In the genomic region with DNA sequence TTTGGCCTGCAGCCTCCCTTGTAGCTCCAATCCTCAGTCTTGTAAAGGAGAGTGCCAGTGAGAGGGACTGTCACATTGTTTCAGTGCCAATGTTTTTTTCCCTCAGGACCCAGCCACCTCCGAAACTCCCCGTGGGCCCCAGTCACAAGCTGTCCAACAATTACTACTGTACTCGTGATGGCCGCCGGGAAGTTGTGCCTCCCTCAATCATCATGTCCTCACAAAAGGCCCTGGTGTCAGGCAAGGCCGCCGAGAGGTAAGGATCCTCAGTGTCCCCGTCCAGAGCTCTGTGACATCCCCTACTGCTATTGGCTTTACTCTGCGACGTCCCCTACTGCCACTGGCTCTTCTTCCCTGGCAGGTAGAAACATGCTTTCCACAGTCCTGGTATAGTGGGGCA, we compare ENCODE assay signal across 20 mouse cellular contexts. TPM values are rescaled to one million over a fixed set of nuclear protein-coding genes. Genes with fewer than 3 reads are reported as not detected.
A peak's percentile ranks its signal among the peaks of the same experiment; 100 is the strongest.
DNase-seq lines count a peak whose midpoint lies in the region; ATAC-seq lines count a peak whose summit lies in the region.
"Had no signal": no experiment of that assay in that cellular context is flagged by ENCODE, and none has a peak within 500 bp of the region (broad histone marks: within the 10 kb centered on the region; RNA-seq: fewer than 3 reads in every experiment).

No protein-coding gene starts in this region.

- H3K27ac ChIP-seq in embryonic facial prominence, embryonic 13.5 days, result no peak overlapping the region
- no peak overlapping the region for H3K27ac ChIP-seq in embryonic facial prominence, embryonic 10.5 days (replicated peaks)
- peak overlapping the region; percentile 23 for H3K27ac ChIP-seq in heart, embryonic 16.5 days (ENCODE audit: low read length)
- peak overlapping the region; percentile 58 for H3K27ac ChIP-seq in lung, embryonic 16.5 days (ENCODE audit: low read length)
- H3K27ac ChIP-seq in stomach, embryonic 16.5 days (ENCODE audit: low read length), result 0 out of 2 replicates have a peak overlapping the region, but pooled peaks have one; percentile 31
- H3K27ac ChIP-seq: hindbrain, embryonic 14.5 days; intestine, embryonic 15.5 days; limb, embryonic 10.5 days; midbrain, embryonic 15.5 days had no signal

- peaks cover 63% of the 10 kb centered on the region for H3K36me3 ChIP-seq in embryonic facial prominence, embryonic 13.5 days
- H3K36me3 ChIP-seq in embryonic facial prominence, embryonic 10.5 days (replicated peaks), result peaks cover 77% of the 10 kb centered on the region
- peaks cover 33% of the 10 kb centered on the region for H3K36me3 ChIP-seq in heart, embryonic 16.5 days (ENCODE audit: control insufficient read depth, insufficient read depth)
- peaks cover 31% of the 10 kb centered on the region for H3K36me3 ChIP-seq in lung, embryonic 16.5 days (ENCODE audit: control insufficient read depth, insufficient read depth, low read length)
- H3K36me3 ChIP-seq in stomach, embryonic 16.5 days (ENCODE audit: control insufficient read depth, insufficient read depth, low read length), result peaks cover 22% of the 10 kb centered on the region; the same call in 1 of the 2 replicates

- H3K9me3 ChIP-seq in embryonic facial prominence, embryonic 13.5 days, result no peaks in the 10 kb centered on the region
- H3K9me3 ChIP-seq in embryonic facial prominence, embryonic 10.5 days, result no peaks in the 10 kb centered on the region
- H3K9me3 ChIP-seq in heart, embryonic 16.5 days (replicated peaks; ENCODE audit: control insufficient read depth, low read length), result no peaks in the 10 kb centered on the region
- H3K9me3 ChIP-seq in lung, embryonic 16.5 days (ENCODE audit: control insufficient read depth, low read length), result no peaks in the 10 kb centered on the region
- no peaks in the 10 kb centered on the region for H3K9me3 ChIP-seq in stomach, embryonic 16.5 days (replicated peaks; ENCODE audit: control insufficient read depth, low read length)
- H3K9me3 ChIP-seq: intestine, embryonic 15.5 days; limb, embryonic 10.5 days; midbrain, embryonic 15.5 days had no signal

- no peak overlapping the region for H3K4me3 ChIP-seq in embryonic facial prominence, embryonic 13.5 days
- H3K4me3 ChIP-seq in embryonic facial prominence, embryonic 10.5 days, result no peak overlapping the region
- no peak overlapping the region for H3K4me3 ChIP-seq in heart, embryonic 16.5 days (ENCODE audit: low read length)
- H3K4me3 ChIP-seq in lung, embryonic 16.5 days (ENCODE audit: low read length), result no peak overlapping the region
- no peak overlapping the region for H3K4me3 ChIP-seq in stomach, embryonic 16.5 days (replicated peaks; ENCODE audit: low read length)
- H3K4me3 ChIP-seq: intestine, embryonic 15.5 days; limb, embryonic 10.5 days; midbrain, embryonic 15.5 days had no signal

- WGBS in embryonic facial prominence, embryonic 13.5 days, result 89% methylated on average over 10 of the region's 10 CpGs
- whole genome bisulfite sequencing in embryonic facial prominence, embryonic 10.5 days, result 89% methylated on average over 10 of the region's 10 CpGs
- WGBS in heart, embryonic 16.5 days, result 80% methylated on average over 10 of the region's 10 CpGs
- WGBS in lung, embryonic 16.5 days, result 86% methylated on average over 10 of the region's 10 CpGs
- WGBS in stomach, embryonic 16.5 days, result 90% methylated on average over 10 of the region's 10 CpGs

- DNase-seq in embryonic facial prominence, embryonic 10.5 days (ENCODE audit: low spot score), result no peak
- DNase-seq in heart, adult 18-20 months, result no peak
- DNase-seq in lung, postnatal 4 days, result no peak
- DNase-seq in urinary bladder, adult 18-20 months (ENCODE audit: low spot score in 2 of 2), result no peak
- DNase-seq: B cell, adult 2 months; spleen, adult 18-20 months had no signal

- no peak overlapping the region for H3K4me2 ChIP-seq in embryonic facial prominence, embryonic 13.5 days
- peak overlapping the region; percentile 13; the same call in 1 of the 2 replicates for H3K4me2 ChIP-seq in heart, embryonic 16.5 days (ENCODE audit: low read depth, low read length)
- H3K4me2 ChIP-seq in lung, embryonic 16.5 days (ENCODE audit: low read depth, low read length), result no peak overlapping the region
- H3K4me2 ChIP-seq in stomach, embryonic 16.5 days (ENCODE audit: low read depth, low read length), result no peak overlapping the region
- H3K4me2 ChIP-seq: hindbrain, embryonic 14.5 days; intestine, embryonic 15.5 days; midbrain, embryonic 15.5 days had no signal

- no peak for ATAC-seq in embryonic facial prominence, embryonic 13.5 days (ENCODE audit: insufficient number of reproducible peaks, insufficient read depth, low FRiP score, low TSS enrichment, low read depth)
- ATAC-seq in heart, embryonic 16.5 days (replicated peaks; ENCODE audit: extremely low read depth, insufficient read depth, low FRiP score), result no peak
- no peak for ATAC-seq in lung, embryonic 16.5 days (ENCODE audit: low read depth)
- ATAC-seq in stomach, embryonic 16.5 days (ENCODE audit: insufficient read depth, low FRiP score), result no peak
- ATAC-seq: forebrain, embryonic 14.5 days; midbrain, embryonic 15.5 days had no signal

- H3K27me3 ChIP-seq in embryonic facial prominence, embryonic 13.5 days, result no peaks in the 10 kb centered on the region
- no peaks in the 10 kb centered on the region for H3K27me3 ChIP-seq in embryonic facial prominence, embryonic 10.5 days (replicated peaks; ENCODE audit: low read depth, poor library complexity, severe bottlenecking)
- H3K27me3 ChIP-seq in heart, embryonic 16.5 days (ENCODE audit: control insufficient read depth, insufficient read depth, low read length), result no peaks in the 10 kb centered on the region
- no peaks in the 10 kb centered on the region for H3K27me3 ChIP-seq in lung, embryonic 16.5 days (ENCODE audit: control insufficient read depth, insufficient read depth, low read depth, low read length)
- no peaks in the 10 kb centered on the region for H3K27me3 ChIP-seq in stomach, embryonic 16.5 days (ENCODE audit: control insufficient read depth, insufficient read depth, low read length)
- H3K27me3 ChIP-seq: intestine, embryonic 15.5 days; midbrain, embryonic 15.5 days had no signal

- 0 out of 2 replicates have a peak overlapping the region, but pooled peaks have one; percentile 16 for H3K9ac ChIP-seq in embryonic facial prominence, embryonic 13.5 days
- H3K9ac ChIP-seq in heart, embryonic 16.5 days (ENCODE audit: low read length), result no peak overlapping the region
- 0 out of 2 replicates have a peak overlapping the region, but pooled peaks have one; percentile 6 for H3K9ac ChIP-seq in lung, embryonic 16.5 days (ENCODE audit: low read length)
- H3K9ac ChIP-seq in stomach, embryonic 16.5 days (ENCODE audit: low read length), result no peak overlapping the region
- H3K9ac ChIP-seq: hindbrain, embryonic 14.5 days; intestine, embryonic 15.5 days; midbrain, embryonic 15.5 days had no signal

- peaks cover 24% of the 10 kb centered on the region for H3K4me1 ChIP-seq in embryonic facial prominence, embryonic 13.5 days
- H3K4me1 ChIP-seq in embryonic facial prominence, embryonic 10.5 days, result peaks cover 12% of the 10 kb centered on the region
- H3K4me1 ChIP-seq in heart, embryonic 16.5 days (ENCODE audit: control insufficient read depth, insufficient read depth, low read length), result peaks cover 32% of the 10 kb centered on the region
- peaks cover 18% of the 10 kb centered on the region for H3K4me1 ChIP-seq in lung, embryonic 16.5 days (replicated peaks; ENCODE audit: control insufficient read depth, insufficient read depth, low read length)
- H3K4me1 ChIP-seq in stomach, embryonic 16.5 days (ENCODE audit: control insufficient read depth, insufficient read depth, low read length), result peaks cover 18% of the 10 kb centered on the region

RNA-seq across cellular contexts. Expression of a gene that starts 5.2 kb away (rescaled TPM):
- polyA plus RNA-seq in embryonic facial prominence, embryonic 13.5 days (2015; fragmentation: Nextera tagmentation; extraction: Ambion mirVana), result 464 and 506 TPM in 2 replicates
- 469 and 477 TPM in 2 replicates for polyA plus RNA-seq in embryonic facial prominence, embryonic 10.5 days (2016; fragmentation: Nextera tagmentation; extraction: Ambion mirVana)
- polyA plus RNA-seq in heart, embryonic 16.5 days (2015; fragmentation: Nextera tagmentation; extraction: Ambion mirVana), result 535 and 549 TPM in 2 replicates
- total RNA-seq in heart, adult 18-20 months (2021), result 100 to 1,000 TPM; 645 to 655 TPM
- 482 and 489 TPM in 2 replicates for polyA plus RNA-seq in lung, embryonic 16.5 days (2015; fragmentation: Nextera tagmentation; extraction: Ambion mirVana)
- polyA plus RNA-seq in stomach, embryonic 16.5 days (2015; fragmentation: Nextera tagmentation; extraction: Ambion mirVana), result 442 and 446 TPM in 2 replicates

RNA-seq across cellular contexts. Expression of a gene that starts 5.2 kb away (rescaled TPM):
- 1,111 and 1,168 TPM in 2 replicates for polyA plus RNA-seq in embryonic facial prominence, embryonic 13.5 days (2015; fragmentation: Nextera tagmentation; extraction: Ambion mirVana)
- polyA plus RNA-seq in embryonic facial prominence, embryonic 10.5 days (2016; fragmentation: Nextera tagmentation; extraction: Ambion mirVana), result 866 and 898 TPM in 2 replicates
- polyA plus RNA-seq in heart, embryonic 16.5 days (2015; fragmentation: Nextera tagmentation; extraction: Ambion mirVana), result 388 and 436 TPM in 2 replicates
- total RNA-seq in heart, adult 18-20 months (2021), result 100 to 1,000 TPM; 702 to 791 TPM
- polyA plus RNA-seq in lung, embryonic 16.5 days (2015; fragmentation: Nextera tagmentation; extraction: Ambion mirVana), result 929 and 1,039 TPM in 2 replicates
- 740 and 935 TPM in 2 replicates for polyA plus RNA-seq in stomach, embryonic 16.5 days (2015; fragmentation: Nextera tagmentation; extraction: Ambion mirVana)

RNA-seq across cellular contexts. Expression of a gene that starts 13.3 kb away (rescaled TPM):
- polyA plus RNA-seq in embryonic facial prominence, embryonic 13.5 days (2015; fragmentation: Nextera tagmentation; extraction: Ambion mirVana), result 57.8 and 66.4 TPM in 2 replicates
- 97.8 and 98.9 TPM in 2 replicates for polyA plus RNA-seq in embryonic facial prominence, embryonic 10.5 days (2016; fragmentation: Nextera tagmentation; extraction: Ambion mirVana)
- 37.6 and 41.9 TPM in 2 replicates for polyA plus RNA-seq in heart, embryonic 16.5 days (2015; fragmentation: Nextera tagmentation; extraction: Ambion mirVana)
- 10 to 100 TPM; 31.8 to 34.9 TPM for total RNA-seq in heart, adult 18-20 months (2021)
- 63.4 and 67.1 TPM in 2 replicates for polyA plus RNA-seq in lung, embryonic 16.5 days (2015; fragmentation: Nextera tagmentation; extraction: Ambion mirVana)
- 52.0 and 54.0 TPM in 2 replicates for polyA plus RNA-seq in stomach, embryonic 16.5 days (2015; fragmentation: Nextera tagmentation; extraction: Ambion mirVana)

RNA-seq across cellular contexts. Expression of a gene that starts 19.2 kb away (rescaled TPM):
- 34.4 and 37.9 TPM in 2 replicates for polyA plus RNA-seq in embryonic facial prominence, embryonic 13.5 days (2015; fragmentation: Nextera tagmentation; extraction: Ambion mirVana)
- 25.4 and 29.5 TPM in 2 replicates for polyA plus RNA-seq in embryonic facial prominence, embryonic 10.5 days (2016; fragmentation: Nextera tagmentation; extraction: Ambion mirVana)
- 48.5 and 58.7 TPM in 2 replicates for polyA plus RNA-seq in heart, embryonic 16.5 days (2015; fragmentation: Nextera tagmentation; extraction: Ambion mirVana)
- 10 to 100 TPM; 49.0 to 64.9 TPM for total RNA-seq in heart, adult 18-20 months (2021)
- 78.8 and 89.6 TPM in 2 replicates for polyA plus RNA-seq in lung, embryonic 16.5 days (2015; fragmentation: Nextera tagmentation; extraction: Ambion mirVana)
- polyA plus RNA-seq in stomach, embryonic 16.5 days (2015; fragmentation: Nextera tagmentation; extraction: Ambion mirVana), result 24.8 and 29.0 TPM in 2 replicates

RNA-seq across cellular contexts. Expression of a gene that starts 44.1 kb away (rescaled TPM):
- polyA plus RNA-seq in embryonic facial prominence, embryonic 13.5 days (2015; fragmentation: Nextera tagmentation; extraction: Ambion mirVana), result not detected in 2 replicates
- polyA plus RNA-seq in embryonic facial prominence, embryonic 10.5 days (2016; fragmentation: Nextera tagmentation; extraction: Ambion mirVana), result not detected in 2 replicates
- not detected in 2 replicates for polyA plus RNA-seq in heart, embryonic 16.5 days (2015; fragmentation: Nextera tagmentation; extraction: Ambion mirVana)
- total RNA-seq in heart, adult 18-20 months (2021), result not detected
- not detected in 2 replicates for polyA plus RNA-seq in lung, embryonic 16.5 days (2015; fragmentation: Nextera tagmentation; extraction: Ambion mirVana)
- polyA plus RNA-seq in stomach, embryonic 16.5 days (2015; fragmentation: Nextera tagmentation; extraction: Ambion mirVana), result not detected in 2 replicates
- total RNA-seq: adrenal gland, postnatal 25 days; granulocyte monocyte progenitor cell, adult 5-6 weeks; megakaryocyte, adult 5-6 weeks had no signal
- polyA plus RNA-seq: forebrain, embryonic 14.5 days; hindbrain, embryonic 14.5 days; intestine, embryonic 15.5 days; kidney, embryonic 16.5 days; limb, embryonic 10.5 days; midbrain, embryonic 15.5 days; stomach, embryonic 14.5 days had no signal

Comparison
In these comparisons a context has a peak if more than half of its experiments do, and no peak if none do; other contexts are left out.
1. H3K27ac ChIP-seq: peak in heart, embryonic 16.5 days (single experiment), lung, embryonic 16.5 days (single experiment) and stomach, embryonic 16.5 days (single experiment); none in embryonic facial prominence, embryonic 13.5 days (single experiment) and embryonic facial prominence, embryonic 10.5 days (single experiment).
2. H3K9ac ChIP-seq: peak in embryonic facial prominence, embryonic 13.5 days (single experiment) and lung, embryonic 16.5 days (single experiment); none in heart, embryonic 16.5 days (single experiment) and stomach, embryonic 16.5 days (single experiment).